Mouse (Mus musculus) limb, embryonic 14.5 days (tissue): ENCODE measurements around the gene Ccr2. TPM values are rescaled to one million over a fixed set of nuclear protein-coding genes. Genes with fewer than 3 reads are reported as not detected.

Experiments used
- ATAC-seq: fragments of 200-750 bp; cut with Nextera tagmentation; 2 replicates; pipeline ENCODE4 v1.8.0; 2017; ENCODE audit warnings: low read depth, moderate number of reproducible peaks, moderate TSS enrichment; ENCODE audit not compliant: low FRiP score
- DNase-seq: peaks from one replicate; pipeline ENCODE4 v3.0.0-alpha.2; 2015; ENCODE audit warnings: low spot score
- H3K27ac ChIP-seq: fragments of 300-500 bp; sonication (generic); replicated peaks from 2 replicates; pipeline ENCODE4 v1.5.1; 2014; ENCODE audit warnings: low read depth, mild to moderate bottlenecking, low read length, moderate library complexity, mixed read lengths
- H3K27me3 ChIP-seq: fragments of 300-500 bp; sonication (generic); 2 replicates; pipeline ENCODE4 v1.6.1; 2014; ENCODE audit warnings: low read length, mixed read lengths; ENCODE audit not compliant: control insufficient read depth, insufficient read depth
- H3K36me3 ChIP-seq: fragments of 300-500 bp; sonication (generic); 2 replicates; pipeline ENCODE4 v1.6.1; 2014; ENCODE audit warnings: mild to moderate bottlenecking, low read length, moderate library complexity, mixed read lengths; ENCODE audit not compliant: control insufficient read depth, insufficient read depth
- H3K4me1 ChIP-seq: fragments of 300-500 bp; sonication (generic); 2 replicates; pipeline ENCODE4 v1.6.1; 2014; ENCODE audit warnings: antibody characterized with exemption, low read length, mixed read lengths; ENCODE audit not compliant: control insufficient read depth, insufficient read depth
- H3K4me2 ChIP-seq: fragments of 300-500 bp; sonication (generic); replicated peaks from 2 replicates; pipeline ENCODE4 v1.6.1; 2014; ENCODE audit warnings: low read depth, mild to moderate bottlenecking, low read length, moderate library complexity; ENCODE audit not compliant: severe bottlenecking
- H3K4me3 ChIP-seq: fragments of 300-500 bp; sonication (generic); replicated peaks from 2 replicates; pipeline ENCODE4 v1.5.1; 2014; ENCODE audit warnings: low read length
- H3K9ac ChIP-seq: fragments of 300-500 bp; sonication (generic); 2 replicates; pipeline ENCODE4 v1.6.1; 2014; ENCODE audit warnings: mild to moderate bottlenecking, low read depth, low read length, moderate library complexity; ENCODE audit not compliant: severe bottlenecking
- H3K9me3 ChIP-seq: fragments of 300-500 bp; sonication (generic); 2 replicates; pipeline ENCODE4 v1.6.1; 2016; ENCODE audit warnings: low read length; ENCODE audit not compliant: control insufficient read depth
- POLR2A ChIP-seq: fragments of 200-500 bp; IDR thresholded peaks from 2 replicates; pipeline ENCODE4 v1.8.0; 2012; ENCODE audit warnings: inconsistent platforms, mild to moderate bottlenecking, moderate library complexity, borderline replicate concordance; ENCODE audit not compliant: insufficient read depth, insufficient read length; ENCODE audit errors: extremely low read depth
- WGBS: fragments of 180-500 bp; shearing (Covaris S2); extraction: QIAGEN DNeasy Blood & Tissue Kit; methylation state at CpG from one replicate; pipeline ENCODE4 v1.1.7; 2014; 5-methylcytosine and 5-hydroxymethylcytosine counted together
- polyA plus RNA-seq, 2 experiments: library from polyadenylated mRNA; depleted of rRNA in 1 of 2; stranded (reverse) in 1 of 2; unstranded in 1 of 2; fragments of >200 nt; fragmentation: Nextera tagmentation in 1 of 2; extraction: Ambion mirVana in 1 of 2; gene quantifications; 2 replicates each; pipeline versions ENCODE4 v1.2.1 to v1.2.3; 2012 to 2014

Gene Ccr2
- polyA plus RNA-seq, 2 experiments, result 3.2 to 4.0 TPM

- Histone ChIP-seq H3K27ac (no peak overlapping the region), H3K4me1 (no peaks in the 10 kb centered on the region), H3K9ac (no peak overlapping the region), H3K9me3 (no peaks in the 10 kb centered on the region), H3K4me3 (no peak overlapping the region), H3K27me3 (no peaks in the 10 kb centered on the region), H3K4me2 (no peak overlapping the region), H3K36me3 (no peaks in the 10 kb centered on the region)
- no peak for TF ChIP-seq POLR2A
- no peak for DNase-seq
- 74% methylated on average over 11 of the region's 11 CpGs for WGBS
- no peak for ATAC-seq
Observed at GRCm38 (mm10) chr9:124137619-124138018, 35.9 kb downstream of the Ccr2 start.

- Histone ChIP-seq H3K27ac (no peak overlapping the region), H3K9me3 (no peaks in the 10 kb centered on the region), H3K4me1 (no peaks in the 10 kb centered on the region), H3K27me3 (no peaks in the 10 kb centered on the region), H3K4me2 (no peak overlapping the region), H3K4me3 (no peak overlapping the region), H3K36me3 (no peaks in the 10 kb centered on the region), H3K9ac (no peak overlapping the region)
- TF ChIP-seq POLR2A, result no peak
- no peak for ATAC-seq
- 58% methylated on average over 4 of the region's 4 CpGs for WGBS
- DNase-seq, result no peak
Observed at GRCm38 (mm10) chr9:124138055-124138775, 36.5 kb downstream of the Ccr2 start.

GRCm38 (mm10) chr9:124143678-124144077 is 41.9 kb downstream of the Ccr2 start:
- H3K27me3 ChIP-seq, result no peaks in the 10 kb centered on the region
- 88% methylated on average over 1 of the region's 1 CpGs for WGBS
- no peak for TF ChIP-seq POLR2A
- H3K4me3 ChIP-seq, result no peak overlapping the region
- H3K27ac ChIP-seq, result no peak overlapping the region
- no peaks in the 10 kb centered on the region for H3K36me3 ChIP-seq
- H3K4me2 ChIP-seq, result no peak overlapping the region
- H3K9me3 ChIP-seq, result no peaks in the 10 kb centered on the region
- DNase-seq (no peak), ATAC-seq (no peak)
- no peaks in the 10 kb centered on the region for H3K4me1 ChIP-seq
- H3K9ac ChIP-seq, result no peak overlapping the region

DNA sequence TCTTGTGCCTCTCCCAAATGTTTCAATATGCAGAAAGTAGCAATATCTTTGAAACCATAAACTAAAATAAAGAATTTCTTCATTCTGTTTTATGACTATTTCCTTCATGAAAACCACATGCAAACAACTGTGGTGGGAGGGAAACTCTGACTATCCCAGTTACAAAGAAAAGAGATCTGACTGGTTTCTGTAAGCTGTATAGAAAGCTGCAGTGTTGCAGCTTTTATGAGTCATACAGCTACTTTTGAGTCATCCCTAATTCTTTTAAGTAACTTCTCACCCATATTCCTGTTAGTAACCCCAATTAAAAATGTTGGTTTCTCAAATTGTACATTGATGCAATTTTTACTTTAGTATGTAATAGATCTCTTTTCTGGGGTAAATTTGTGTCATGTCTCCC is 44.6 kb downstream of the Ccr2 start:
- DNase-seq (no peak), ATAC-seq (no peak)
- no peaks in the 10 kb centered on the region for H3K9me3 ChIP-seq
- no peak for TF ChIP-seq POLR2A
- H3K4me2 ChIP-seq, result no peak overlapping the region
- H3K27ac ChIP-seq, result no peak overlapping the region
- H3K9ac ChIP-seq, result no peak overlapping the region
- H3K4me1 ChIP-seq, result no peaks in the 10 kb centered on the region
- H3K27me3 ChIP-seq, result no peaks in the 10 kb centered on the region
- H3K4me3 ChIP-seq, result no peak overlapping the region
- no peaks in the 10 kb centered on the region for H3K36me3 ChIP-seq

Other genes with a start within 250 kb of the Ccr2 start
- 0.01 TPM in 1 of 2 replicates, not detected in the other for gene Xcr1, start 239.9 kb upstream of the Ccr2 start, polyA plus RNA-seq (2012; rRNA removed)
- gene Xcr1, start 239.9 kb upstream of the Ccr2 start, polyA plus RNA-seq (2014; fragmentation: Nextera tagmentation; extraction: Ambion mirVana), result not detected in 2 replicates
- 3.2 and 3.8 TPM in 2 replicates for gene Ccr1, start 133.3 kb upstream of the Ccr2 start, polyA plus RNA-seq (2012; rRNA removed)
- gene Ccr1, start 133.3 kb upstream of the Ccr2 start, polyA plus RNA-seq (2014; fragmentation: Nextera tagmentation; extraction: Ambion mirVana), result 3.4 and 4.5 TPM in 2 replicates
- gene Ccr1l1, start 123.5 kb upstream of the Ccr2 start, polyA plus RNA-seq (2012; rRNA removed), result 0.10 TPM in 1 of 2 replicates, not detected in the other
- gene Ccr1l1, start 123.5 kb upstream of the Ccr2 start, polyA plus RNA-seq (2014; fragmentation: Nextera tagmentation; extraction: Ambion mirVana), result not detected in 2 replicates
- gene Ccr3, start 80.0 kb upstream of the Ccr2 start, polyA plus RNA-seq (2012; rRNA removed), result 0.03 and 0.04 TPM in 2 replicates
- gene Ccr3, start 80.0 kb upstream of the Ccr2 start, polyA plus RNA-seq (2014; fragmentation: Nextera tagmentation; extraction: Ambion mirVana), result 0.17 TPM in 1 of 2 replicates, not detected in the other
- gene Ccr5, start 19.6 kb downstream of the Ccr2 start, polyA plus RNA-seq (2012; rRNA removed), result 1.4 and 1.5 TPM in 2 replicates
- gene Ccr5, start 19.6 kb downstream of the Ccr2 start, polyA plus RNA-seq (2014; fragmentation: Nextera tagmentation; extraction: Ambion mirVana), result 1.0 and 1.3 TPM in 2 replicates
- gene 2010315B03Rik, start 210.7 kb downstream of the Ccr2 start, polyA plus RNA-seq (2012; rRNA removed), result 8.7 and 11.7 TPM in 2 replicates
- 5.0 and 5.5 TPM in 2 replicates for gene 2010315B03Rik, start 210.7 kb downstream of the Ccr2 start, polyA plus RNA-seq (2014; fragmentation: Nextera tagmentation; extraction: Ambion mirVana)